Mouse (Mus musculus) T-helper 2 cell (primary cell): ENCODE measurements around the gene Map4k5.

Source experiments
- in situ Hi-C: fragments of 300-600 bp; cut with MboI, MseI; formaldehyde crosslinking; loops from one replicate; pipeline ENCODE4 v1.15.1; 2025; ENCODE audit warnings: high pct_unique_total_duplicates

The Map4k5 gene

DNA sequence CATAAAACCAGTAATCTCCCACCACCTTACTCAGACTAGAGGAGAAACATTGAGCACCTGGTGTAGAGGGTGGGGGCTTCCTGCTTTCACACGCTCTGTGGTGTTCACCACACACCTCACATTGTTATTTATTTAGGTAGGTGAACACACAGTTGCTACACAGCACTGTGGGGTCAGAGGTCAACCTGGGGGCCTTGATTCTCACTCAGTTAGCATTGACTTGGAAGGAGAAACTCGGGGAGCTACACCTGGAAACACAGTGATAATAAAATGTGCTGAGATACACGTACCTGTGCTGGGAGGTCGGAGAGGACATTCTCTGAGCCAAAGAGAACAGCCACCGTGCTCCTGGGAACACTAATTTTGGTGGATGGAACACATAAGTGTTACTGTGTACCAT lies 104.6 kb downstream of the Map4k5 start:
- in situ Hi-C loops, result no loop called here

DNA sequence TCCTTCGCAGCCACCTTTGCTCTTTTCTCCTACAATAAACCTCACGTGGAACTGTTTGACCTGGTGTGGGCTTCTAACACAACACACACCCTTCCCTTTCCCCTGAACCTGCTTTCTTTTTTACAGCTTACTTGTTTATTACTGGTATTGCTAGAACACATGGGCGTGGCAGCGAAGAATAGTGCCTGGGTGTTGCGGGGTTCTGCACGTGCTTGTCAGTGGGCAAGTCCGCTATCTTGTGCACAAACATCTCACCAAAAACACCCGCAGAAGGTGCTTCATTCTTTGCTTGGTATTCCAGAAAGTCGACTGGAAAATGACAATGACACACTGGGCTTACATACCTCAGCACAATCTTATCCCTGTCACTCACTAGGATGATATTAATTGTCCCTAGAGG lies 107.5 kb downstream of the Map4k5 start:
- in situ Hi-C loops, result no loop called here

DNA sequence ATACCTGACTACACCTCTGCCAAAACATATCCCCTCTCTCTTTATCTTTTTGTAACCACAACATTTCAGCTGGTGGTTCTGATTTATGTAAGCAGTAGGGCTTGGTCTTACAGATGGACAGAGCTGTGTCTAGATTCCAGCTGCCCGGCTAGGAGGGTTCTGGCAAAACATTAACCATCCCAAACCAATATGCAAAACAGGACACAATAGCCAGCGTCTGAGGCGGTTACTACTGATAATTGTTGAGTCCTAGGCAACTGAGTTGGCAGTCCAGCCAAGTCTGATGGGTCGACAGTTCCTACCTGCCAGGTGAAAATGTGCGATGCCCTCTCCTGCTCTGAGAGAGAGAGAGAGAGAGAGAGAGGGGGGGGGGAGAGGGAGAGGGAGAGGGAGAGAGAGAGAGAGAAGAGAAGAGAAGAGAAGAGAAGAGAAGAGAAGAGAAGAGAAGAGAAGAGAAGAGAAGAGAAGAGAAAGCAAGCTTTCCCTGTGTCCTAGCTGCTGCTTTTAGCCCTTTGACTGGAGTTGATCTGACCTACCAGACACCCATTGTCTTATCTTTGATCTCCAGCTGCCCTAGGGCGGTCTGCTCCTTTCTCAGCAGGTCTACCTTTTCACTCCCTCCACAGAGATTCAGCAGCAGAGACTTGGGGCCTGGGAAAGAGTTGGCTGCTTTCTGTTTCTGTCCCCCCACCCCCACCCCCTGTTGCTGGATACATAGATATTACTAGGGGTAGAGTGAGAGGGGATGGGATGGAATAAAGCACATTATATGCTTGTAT lies 109.6 kb downstream of the Map4k5 start:
- in situ Hi-C loops, result no loop called here

DNA sequence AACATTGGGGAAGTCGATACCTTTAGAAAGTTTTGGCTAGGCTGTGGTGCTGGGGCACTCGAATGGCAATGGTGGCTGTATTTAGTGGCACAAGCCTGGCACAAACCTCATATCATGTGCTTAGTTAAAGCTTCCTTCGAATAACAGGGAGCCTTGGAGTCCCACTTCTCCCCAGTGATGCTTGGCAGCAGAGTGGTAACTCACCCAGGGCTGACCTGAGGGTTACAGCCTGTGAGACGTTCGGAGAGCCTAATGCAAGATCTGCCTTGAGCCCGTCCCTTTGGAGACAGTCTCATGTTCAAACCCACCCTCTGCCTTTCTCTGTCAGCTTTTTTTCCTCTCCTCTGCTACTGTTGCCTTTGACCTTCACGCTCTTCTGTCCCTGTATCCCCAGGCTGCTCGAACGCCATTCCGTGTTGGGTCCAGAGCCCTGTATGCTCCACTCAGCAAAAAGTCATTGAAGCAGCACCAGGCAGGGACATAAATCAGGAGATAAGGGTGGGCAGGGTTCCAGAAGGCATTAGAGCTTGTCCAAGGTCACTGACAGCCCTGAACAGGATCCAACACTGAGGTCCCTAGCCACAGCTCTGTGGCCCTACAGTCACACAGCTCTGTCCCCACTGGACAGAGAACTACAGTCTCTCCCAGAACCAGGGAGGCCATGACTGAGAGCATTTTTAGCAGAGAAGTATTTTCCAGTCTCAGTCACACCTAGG lies 110.9 kb downstream of the Map4k5 start:
- in situ Hi-C loops, result no loop called here

DNA sequence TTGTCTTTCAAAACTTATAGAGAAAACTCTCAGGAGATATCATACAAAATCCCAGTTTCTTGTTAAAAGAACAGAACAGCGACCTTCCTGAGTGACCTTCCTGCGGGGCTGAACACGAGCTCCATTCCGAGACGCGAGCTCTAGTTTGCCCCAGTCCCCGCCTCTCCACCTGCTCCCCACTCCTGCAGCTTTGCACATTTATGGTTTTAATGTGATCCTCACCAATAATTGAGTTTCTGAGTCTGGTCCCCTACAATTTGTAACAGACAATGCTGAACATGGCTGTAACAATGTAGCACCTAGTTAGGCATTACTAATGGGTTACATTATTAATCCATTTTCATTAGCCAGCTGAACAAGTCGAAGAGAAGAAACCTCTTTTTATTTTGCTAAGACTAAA lies 111.5 kb downstream of the Map4k5 start:
- in situ Hi-C loops, result no loop called here

DNA sequence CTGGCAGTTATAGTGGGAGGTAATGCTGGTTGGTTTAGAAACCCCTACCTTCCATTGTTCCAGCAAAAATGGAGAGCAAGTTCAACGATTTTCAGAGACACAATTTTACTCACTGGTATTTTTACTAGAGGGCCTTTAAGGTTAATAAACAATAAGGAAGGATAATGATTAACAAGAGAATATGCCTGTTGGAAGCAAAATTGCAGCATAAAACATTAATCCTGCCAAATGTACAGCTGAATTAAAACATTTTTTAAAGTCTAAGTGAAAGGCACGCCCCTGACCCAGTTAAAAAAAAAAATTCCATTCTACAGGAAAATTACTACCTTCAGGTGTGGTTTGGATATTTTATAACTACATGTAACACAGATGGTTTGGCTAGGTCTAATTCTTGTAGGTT lies 115.0 kb downstream of the Map4k5 start:
- in situ Hi-C loops, result no loop called here

DNA sequence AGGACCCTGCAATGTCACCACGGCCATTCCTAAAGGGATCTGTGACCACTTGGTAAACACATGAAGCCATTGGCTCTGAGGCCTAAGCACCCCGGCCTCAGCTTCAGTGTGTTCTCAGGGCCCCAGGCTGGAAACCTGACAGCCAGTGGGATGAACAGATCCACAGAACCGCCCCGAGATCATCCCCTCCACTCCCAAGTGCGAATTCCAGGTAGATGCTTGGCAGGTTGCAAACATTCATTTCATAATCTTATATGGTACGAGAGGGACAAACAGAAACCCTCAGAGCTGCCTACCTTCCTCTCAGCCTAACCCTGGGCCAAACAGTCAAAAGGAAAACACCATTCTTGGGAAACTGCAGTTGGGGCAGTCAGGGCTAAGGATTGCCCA lies 115.7 kb downstream of the Map4k5 start:
- in situ Hi-C loops, result no loop called here

DNA sequence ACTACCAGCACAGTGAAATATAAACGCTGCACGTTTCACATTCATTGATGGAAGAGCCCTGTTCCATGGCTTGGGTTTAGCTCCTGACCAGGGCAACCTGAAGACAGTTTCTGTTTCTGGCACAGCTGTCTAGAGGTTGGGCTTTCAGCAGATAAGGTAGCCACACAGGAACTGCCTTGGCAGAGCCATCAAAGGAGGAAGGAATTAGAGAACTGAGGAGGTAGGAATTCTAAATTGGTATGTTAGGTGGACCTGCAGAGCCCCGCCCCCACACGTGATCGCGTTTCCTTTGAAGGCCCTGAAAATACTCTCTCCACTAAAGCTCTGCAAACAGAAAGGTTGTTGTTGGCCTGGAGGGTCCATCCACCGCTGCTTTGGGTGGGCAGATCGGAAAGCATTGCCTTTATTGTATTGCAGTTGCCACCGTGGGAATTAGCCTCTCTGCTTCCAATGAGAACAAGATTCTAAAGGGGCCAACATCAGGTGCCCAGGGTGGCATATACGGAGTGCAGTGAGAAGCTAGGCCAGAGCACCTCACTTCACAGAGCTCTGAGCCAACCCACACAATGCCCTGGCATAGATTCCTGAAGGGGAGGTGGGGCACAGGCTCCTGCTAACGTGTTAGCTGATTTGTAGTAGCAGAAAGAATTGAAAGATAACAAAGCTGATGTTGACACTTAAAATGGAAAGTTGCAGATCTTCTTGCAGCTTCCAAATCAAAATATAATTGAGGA lies 116.2 kb downstream of the Map4k5 start:
- in situ Hi-C loops, result no loop called here

DNA sequence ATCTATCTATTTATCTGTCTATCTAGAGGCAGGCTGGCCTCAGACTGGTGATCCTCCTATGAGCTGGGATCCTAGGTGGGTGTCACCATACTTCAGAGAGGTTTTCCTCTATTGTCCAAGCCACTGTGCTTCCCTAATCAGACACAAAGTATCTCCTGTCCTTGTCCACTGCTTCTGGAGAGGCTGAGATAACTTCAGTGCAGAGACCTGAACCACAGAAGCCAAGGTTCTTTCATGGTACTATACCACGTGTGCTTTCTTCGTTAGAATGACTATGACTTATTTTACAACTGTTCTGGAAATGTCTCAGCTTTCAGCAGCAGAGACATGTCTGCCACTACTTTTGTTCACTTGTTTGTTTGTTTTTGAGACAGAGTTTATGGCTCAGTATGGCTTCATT lies 124.2 kb downstream of the Map4k5 start:
- in situ Hi-C loops, result no loop called here

DNA sequence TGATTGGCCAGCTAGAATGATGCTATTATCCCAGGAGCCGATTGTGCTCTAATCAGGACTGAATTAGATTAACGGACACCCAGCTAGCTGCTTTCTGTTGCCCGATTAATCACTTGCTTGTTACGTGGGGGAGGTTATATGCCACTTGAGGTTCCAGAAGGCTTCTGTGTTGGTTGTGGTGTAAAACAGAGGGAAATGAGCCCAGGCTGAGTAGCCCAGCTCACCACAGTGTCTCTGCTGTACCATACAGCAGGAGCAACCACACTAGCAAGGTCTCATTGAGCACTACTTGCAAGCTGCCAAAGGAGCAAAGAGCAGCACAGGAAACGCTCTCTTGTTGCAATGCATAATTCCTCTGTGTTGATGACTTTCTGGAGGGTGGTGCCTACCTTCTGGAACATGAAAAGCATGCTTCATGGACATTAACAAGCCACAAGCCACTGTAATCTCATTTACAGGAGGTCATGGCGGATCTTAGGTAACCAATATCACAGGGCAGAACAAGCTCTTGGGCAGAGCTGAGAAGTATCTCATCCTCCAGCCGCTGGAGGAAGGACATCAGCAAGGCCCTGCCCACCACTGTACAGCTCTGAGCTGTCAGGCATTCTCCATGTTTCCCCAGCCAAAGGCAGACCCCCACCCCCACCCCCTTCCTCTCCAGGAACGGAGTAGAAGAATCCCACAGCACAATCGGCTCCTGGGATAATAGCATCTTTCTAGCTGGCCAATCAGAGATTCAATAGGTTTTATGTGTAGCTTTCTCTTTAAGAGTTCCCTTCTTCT lies 125.3 kb downstream of the Map4k5 start:
- in situ Hi-C loops, result no loop called here

DNA sequence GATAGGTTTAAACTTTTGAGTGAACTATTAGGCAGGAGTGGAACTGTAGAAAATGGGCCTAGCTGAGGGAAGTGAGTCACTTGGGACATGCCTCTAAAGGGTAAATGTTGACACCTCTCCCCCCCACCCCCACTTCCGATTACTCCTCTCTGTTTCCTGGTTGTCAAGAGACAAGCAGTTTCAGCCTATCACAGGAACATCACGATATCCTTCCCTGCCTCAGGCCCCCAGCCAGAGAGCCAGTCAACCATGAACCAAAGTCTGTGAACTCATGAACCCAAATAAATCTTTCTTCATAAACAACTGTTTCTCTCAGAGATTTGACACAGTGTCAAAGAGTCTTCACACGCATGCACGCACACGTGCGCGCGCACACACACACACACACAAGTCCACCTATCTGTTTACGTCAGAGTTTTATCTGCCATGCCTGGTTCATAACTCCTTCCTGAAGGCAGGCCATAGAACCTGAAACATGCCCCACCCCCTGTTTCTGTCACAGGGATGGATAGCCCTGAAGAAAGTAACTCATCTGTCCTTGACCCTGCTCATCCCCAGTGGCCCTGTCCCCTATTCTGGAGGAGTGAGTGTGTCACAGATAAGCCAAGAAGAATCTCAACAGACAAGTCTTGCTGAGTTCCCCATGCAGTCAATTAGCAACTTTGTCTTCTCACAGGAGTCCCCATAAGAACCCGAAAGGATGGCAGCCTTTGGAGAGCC lies 126.7 kb downstream of the Map4k5 start:
- in situ Hi-C loops, result no loop called here

DNA sequence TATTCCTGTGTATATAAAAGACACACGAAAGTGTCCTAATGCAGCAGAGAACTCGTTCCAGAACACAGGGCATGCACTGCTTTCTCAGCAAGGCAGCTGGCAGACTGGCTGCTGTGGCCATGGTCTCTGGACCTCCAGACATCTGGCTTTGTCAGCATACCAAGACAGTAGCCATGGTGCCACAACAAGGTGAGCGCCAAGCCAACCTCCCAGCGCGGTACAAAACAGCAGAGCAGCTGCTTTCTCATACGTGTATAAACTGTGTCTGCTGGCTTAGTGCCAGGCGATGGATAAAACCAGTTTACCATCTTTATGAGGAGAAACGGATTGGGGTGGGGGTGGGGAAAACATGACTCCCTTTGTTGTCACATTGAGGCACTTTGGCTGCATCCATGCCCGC lies 127.5 kb downstream of the Map4k5 start:
- in situ Hi-C loops, result no loop called here

DNA sequence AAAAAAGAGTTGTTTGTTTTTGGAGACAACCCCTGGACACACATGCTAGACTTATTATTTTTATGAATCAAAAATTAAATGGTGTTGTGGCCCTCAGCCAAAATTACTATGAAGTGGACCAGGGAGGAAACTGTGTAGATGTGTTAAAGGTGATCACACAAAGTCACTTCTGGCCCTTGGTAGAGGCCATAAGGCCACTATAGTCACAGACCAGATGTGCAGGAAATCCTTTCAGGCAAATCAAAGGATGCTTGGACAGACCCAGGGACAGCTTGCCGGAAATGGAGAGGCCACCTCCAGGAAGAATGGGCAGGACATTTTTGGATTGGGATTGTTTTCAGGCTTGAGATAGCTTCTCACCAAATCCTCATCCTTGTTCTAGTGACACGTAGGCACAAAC lies 131.4 kb downstream of the Map4k5 start:
- in situ Hi-C loops, result no loop called here

DNA sequence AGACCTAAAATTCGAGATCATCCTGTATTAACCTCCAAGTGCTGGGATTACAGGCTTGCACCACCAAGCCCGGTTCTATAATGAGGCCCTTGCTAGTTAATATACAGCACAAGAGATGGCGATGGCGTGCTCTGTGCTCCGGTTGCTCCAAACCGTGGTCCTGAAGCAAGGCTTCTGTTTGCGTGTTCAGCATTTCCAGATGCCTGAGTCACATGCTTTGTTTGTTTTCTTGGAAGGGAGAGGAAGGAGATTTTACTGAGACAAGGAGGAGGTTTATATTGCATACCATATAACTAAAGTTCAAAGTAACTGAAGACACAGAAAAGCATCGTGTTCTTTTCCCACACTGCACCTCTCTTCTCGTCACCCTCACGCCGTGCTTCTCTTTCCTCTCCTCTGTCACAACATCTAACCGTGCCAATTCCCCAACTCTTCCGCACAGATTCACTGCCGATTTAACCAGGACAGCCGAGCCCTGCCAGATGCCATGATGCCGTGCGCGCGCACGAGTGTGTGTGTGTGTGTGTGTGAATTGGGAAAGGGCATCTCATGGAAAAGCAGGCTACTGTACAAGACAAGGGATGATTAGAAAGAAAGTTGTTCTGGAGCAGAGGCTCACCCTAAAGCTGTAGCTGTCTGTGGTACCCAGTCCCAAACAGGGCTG lies 132.1 kb downstream of the Map4k5 start:
- in situ Hi-C loops, result no loop called here

DNA sequence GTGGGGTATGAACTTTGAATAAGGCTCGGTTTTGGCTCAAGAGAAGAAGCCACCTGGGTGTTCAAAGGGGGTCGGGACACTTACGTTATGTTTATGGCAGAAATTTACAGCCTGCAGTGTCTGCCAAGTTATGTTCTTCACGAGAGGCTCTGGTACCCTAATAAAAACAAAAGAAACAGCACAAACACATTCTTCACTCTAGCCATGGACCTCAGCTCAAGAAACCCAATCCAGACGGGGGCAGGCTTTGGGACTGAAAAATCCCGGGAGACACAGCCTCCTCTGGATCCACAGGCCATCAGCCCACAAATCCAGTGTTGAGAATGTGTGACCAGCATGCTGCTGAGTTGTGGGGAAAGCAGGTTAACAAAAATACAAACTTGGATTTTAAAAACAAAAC lies 133.0 kb downstream of the Map4k5 start:
- in situ Hi-C loops, result no loop called here

DNA sequence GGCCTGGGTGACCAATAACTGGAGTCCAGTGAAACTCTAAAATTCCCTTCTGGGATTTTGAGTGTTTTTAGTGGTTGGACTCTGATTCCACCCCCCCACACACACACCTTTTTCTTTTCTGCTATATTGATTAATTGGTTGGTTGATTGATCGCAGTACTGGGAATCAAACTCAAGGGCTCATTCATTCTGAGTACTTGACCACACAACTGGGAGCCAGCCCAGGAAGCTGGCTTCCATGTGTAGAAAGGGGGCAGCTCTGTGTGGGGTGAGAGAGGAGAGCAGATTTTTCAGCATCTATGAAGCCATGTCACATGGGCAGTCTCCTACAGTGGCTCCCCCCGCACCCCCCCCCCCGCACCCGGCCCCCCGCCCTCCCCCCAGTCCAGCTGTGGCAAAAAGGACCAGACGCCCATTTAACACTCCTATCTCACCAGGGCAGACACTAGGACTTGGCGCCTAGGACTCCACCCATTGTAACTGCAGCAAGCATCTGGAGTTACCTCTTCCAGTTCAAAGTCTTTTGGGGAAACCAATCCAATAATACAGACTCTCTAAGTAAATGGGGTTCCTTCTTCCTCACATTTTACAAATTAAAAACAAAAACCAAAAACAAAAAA lies 133.6 kb downstream of the Map4k5 start:
- in situ Hi-C loops, result loop anchor here (10.0 kb wide), 1 partner anchor 135 kb away; the partner anchor contains the start of genes Atl1 and Map4k5

DNA sequence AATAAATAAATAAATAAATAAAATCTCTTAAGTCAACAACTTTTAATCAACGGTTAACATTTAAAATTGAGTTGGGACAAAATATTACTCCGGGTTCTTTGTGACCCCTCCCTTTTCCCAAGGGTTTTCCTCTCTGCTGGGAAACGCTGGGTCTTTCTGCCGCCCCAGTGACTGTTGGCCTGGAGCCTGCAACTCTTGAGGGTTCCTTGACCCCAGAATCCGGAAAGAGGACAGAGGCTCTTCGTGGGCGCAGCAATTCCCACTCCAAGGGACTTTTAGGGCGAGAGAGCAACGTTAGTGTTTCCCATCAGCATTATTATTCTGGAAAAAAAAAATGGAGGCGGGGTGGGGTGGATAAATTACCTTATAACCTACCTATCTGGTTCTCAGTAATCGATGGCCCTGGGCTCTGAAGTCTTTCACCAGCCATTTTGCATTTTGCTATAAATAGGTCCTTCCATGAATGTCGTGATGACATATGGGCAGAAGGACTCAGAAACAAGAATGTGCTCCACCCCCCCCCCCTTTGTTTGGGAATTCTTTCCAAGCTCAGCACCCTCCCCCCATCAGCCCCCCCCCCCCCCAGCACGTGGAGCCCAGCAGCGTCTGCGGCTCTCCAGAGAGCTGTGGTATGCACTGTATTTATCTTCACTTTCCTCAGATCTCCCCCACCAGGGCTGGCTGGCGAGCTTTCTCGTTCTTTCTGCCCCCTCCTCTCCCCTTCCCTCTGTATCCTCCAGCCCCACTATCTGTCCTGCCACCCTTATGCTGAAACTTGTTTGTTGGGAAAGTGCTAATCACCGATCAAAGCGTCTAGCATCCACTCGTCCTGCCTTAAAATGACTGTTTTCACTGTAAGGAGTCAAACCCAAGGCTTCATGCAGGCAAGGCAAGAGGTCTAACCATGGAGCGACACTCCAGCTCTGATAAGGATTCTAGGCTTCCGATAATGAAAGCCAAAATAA lies 134.5 kb downstream of the Map4k5 start:
- in situ Hi-C loops, result loop anchor here (10.0 kb wide), 1 partner anchor 136 kb away; the partner anchor contains the start of genes Atl1 and Map4k5

DNA sequence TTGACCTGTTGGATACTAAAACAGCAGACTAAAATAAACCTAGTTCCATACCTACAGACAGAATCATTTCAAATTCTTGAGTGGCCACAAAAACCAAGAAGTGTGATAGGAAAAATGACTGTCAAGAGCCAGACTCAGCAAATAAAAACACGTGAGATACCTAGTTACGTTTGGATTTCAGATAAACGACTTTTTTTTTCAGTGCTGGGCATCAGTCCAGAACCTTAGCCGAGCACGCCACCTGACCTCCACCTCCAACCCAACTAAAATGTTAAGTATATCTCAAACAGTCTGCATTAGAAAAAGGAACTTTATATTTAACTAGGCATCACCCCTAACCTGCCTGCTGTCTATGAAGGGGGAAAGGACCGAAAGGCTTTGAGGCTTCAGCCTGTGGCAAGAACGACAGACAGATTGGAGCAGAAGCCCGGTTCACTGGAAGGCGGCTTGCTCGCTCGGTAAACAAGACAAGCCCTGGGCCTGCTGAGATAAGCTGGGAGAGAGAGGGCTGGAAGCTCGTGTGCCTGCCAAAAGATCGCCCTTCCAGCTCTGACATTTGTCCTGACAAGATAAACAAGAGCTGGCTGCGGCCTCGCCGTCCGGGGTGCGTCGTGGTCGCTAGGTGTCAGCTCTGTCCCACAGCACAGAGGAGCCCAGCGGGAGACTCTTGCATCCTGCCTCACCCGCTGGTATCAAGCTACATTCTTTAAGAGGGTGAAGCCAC lies 135.4 kb downstream of the Map4k5 start:
- in situ Hi-C loops, result loop anchor here (10.0 kb wide), 1 partner anchor 137 kb away; the partner anchor contains the start of genes Atl1 and Map4k5
